Mouse (Mus musculus): ENCODE results near the gene Tmprss11e.
A peak's percentile ranks its signal among the peaks of the same experiment; 100 is the strongest.

Gene Tmprss11e

GRCm38 (mm10) chr5:86745715-86746114 is at the start of gene Tmprss11e:
Gene Tmprss11e, minus strand, starts transcription at chr5:86745815.
- no peak for DNase-seq (ENCODE audit: low spot score)

- DNase-seq (ENCODE audit: low spot score), result no peak
These were observed 47.2 kb upstream of the Tmprss11e start for GRCm38 (mm10) chr5:86792807-86793206.

GRCm38 (mm10) chr5:86792249-86792648 is 46.6 kb upstream of the Tmprss11e start:
- DNase-seq (ENCODE audit: low spot score), result no peak

- DNase-seq (ENCODE audit: low spot score), result no peak
These were observed 44.3 kb upstream of the Tmprss11e start for GRCm38 (mm10) chr5:86789954-86790353.

GRCm38 (mm10) chr5:86786798-86787197 is 41.2 kb upstream of the Tmprss11e start:
- DNase-seq (ENCODE audit: low spot score), result no peak

GRCm38 (mm10) chr5:86784205-86784604 is 38.6 kb upstream of the Tmprss11e start:
- no peak for DNase-seq (ENCODE audit: low spot score)

- DNase-seq (ENCODE audit: low spot score), result no peak
These were observed 37.4 kb upstream of the Tmprss11e start for GRCm38 (mm10) chr5:86783059-86783458.

GRCm38 (mm10) chr5:86778471-86778870 is 32.9 kb upstream of the Tmprss11e start:
- no peak for DNase-seq (ENCODE audit: low spot score)

GRCm38 (mm10) chr5:86776941-86777340 is 31.3 kb upstream of the Tmprss11e start:
- no peak for DNase-seq (ENCODE audit: low spot score)

GRCm38 (mm10) chr5:86771010-86771409 is 25.4 kb upstream of the Tmprss11e start:
- DNase-seq (ENCODE audit: low spot score), result no peak

GRCm38 (mm10) chr5:86769015-86769658 is 23.5 kb upstream of the Tmprss11e start:
- no peak for DNase-seq (ENCODE audit: low spot score)

GRCm38 (mm10) chr5:86742796-86743195 is 2.8 kb downstream of the Tmprss11e start:
- DNase-seq (ENCODE audit: low spot score), result no peak

GRCm38 (mm10) chr5:86741146-86741545 is 4.5 kb downstream of the Tmprss11e start:
- DNase-seq (ENCODE audit: low spot score), result no peak

- no peak for DNase-seq (ENCODE audit: low spot score)
These were observed 9.8 kb downstream of the Tmprss11e start for GRCm38 (mm10) chr5:86735808-86736207.

GRCm38 (mm10) chr5:86730587-86730986 is 15.0 kb downstream of the Tmprss11e start:
- no peak for DNase-seq (ENCODE audit: low spot score)

- no peak for DNase-seq (ENCODE audit: low spot score)
These were observed 17.0 kb downstream of the Tmprss11e start for GRCm38 (mm10) chr5:86728574-86728973.

GRCm38 (mm10) chr5:86727033-86727432 is 18.6 kb downstream of the Tmprss11e start:
- no peak for DNase-seq (ENCODE audit: low spot score)

GRCm38 (mm10) chr5:86725021-86725420 is 20.6 kb downstream of the Tmprss11e start:
- no peak for DNase-seq (ENCODE audit: low spot score)

- DNase-seq (ENCODE audit: low spot score), result no peak
These were observed 22.7 kb downstream of the Tmprss11e start for GRCm38 (mm10) chr5:86722820-86723460.

- DNase-seq (ENCODE audit: low spot score), result no peak
These were observed 30.6 kb downstream of the Tmprss11e start for GRCm38 (mm10) chr5:86714967-86715366.

- DNase-seq (ENCODE audit: low spot score), result no peak
These were observed 40.7 kb downstream of the Tmprss11e start for GRCm38 (mm10) chr5:86704923-86705322.

GRCm38 (mm10) chr5:86684667-86685066 is 60.9 kb downstream of the Tmprss11e start:
- peak; percentile 27 for DNase-seq (ENCODE audit: low spot score)

GRCm38 (mm10) chr5:86676262-86676661 is 69.4 kb downstream of the Tmprss11e start, which contains the start of gene Tmprss11b:
Gene Tmprss11b, minus strand, starts transcription at chr5:86676362.
- DNase-seq (ENCODE audit: low spot score), result no peak

All from left cerebral cortex, adult 11 months (tissue).